Mouse (Mus musculus): ENCODE results near the gene Akp3. TPM values are rescaled to one million over a fixed set of nuclear protein-coding genes. Genes with fewer than 3 reads are reported as not detected.
A peak's percentile ranks its signal among the peaks of the same experiment; 100 is the strongest.

Gene Akp3
- polyA plus RNA-seq, 1 experiment from 2014 or later: not detected

GRCm38 (mm10) chr1:87172316-87172715, 47.5 kb downstream of the Akp3 start:
- WGBS: 41% methylated on average over 9 of the region's 9 CpGs
- H3K27me3 ChIP-seq (replicated peaks; ENCODE audit: insufficient read depth, low read length): peaks cover 13% of the 10 kb centered on the region

GRCm38 (mm10) chr1:87174006-87174955, 49.5 kb downstream of the Akp3 start:
- H3K27me3 ChIP-seq (replicated peaks; ENCODE audit: insufficient read depth, low read length): peaks cover 13% of the 10 kb centered on the region
- DNase-seq (ENCODE audit: low spot score): peak; percentile 72
- no peak overlapping the region for H3K27ac ChIP-seq (ENCODE audit: low read length)
- H3K9ac ChIP-seq (replicated peaks; ENCODE audit: low read depth): no peak overlapping the region
- WGBS: 25% methylated on average over 28 of the region's 28 CpGs
- no peaks in the 10 kb centered on the region for H3K9me3 ChIP-seq (ENCODE audit: low read length)
- peak; percentile 60 for ATAC-seq
- no peaks in the 10 kb centered on the region for H3K4me1 ChIP-seq (ENCODE audit: insufficient read depth, low read depth, low read length)
- H3K4me2 ChIP-seq (replicated peaks; ENCODE audit: low read depth, low read length): no peak overlapping the region
- TF ChIP-seq CTCF (IDR thresholded peaks at IDR 0.05) (peak; percentile 80), EP300 (IDR thresholded peaks at IDR 0.05) (no peak)
- no peaks in the 10 kb centered on the region for H3K36me3 ChIP-seq (ENCODE audit: insufficient read depth, low read length)
- no peak overlapping the region for H3K4me3 ChIP-seq (ENCODE audit: low read depth, low read length)

More at GRCm38 (mm10) chr1:87172316-87172715, 47.5 kb downstream of the Akp3 start:
- no peak for DNase-seq (ENCODE audit: low spot score)
- Histone ChIP-seq H3K4me3 (ENCODE audit: low read depth, low read length) (no peak overlapping the region), H3K4me1 (ENCODE audit: insufficient read depth, low read depth, low read length) (no peaks in the 10 kb centered on the region), H3K36me3 (ENCODE audit: insufficient read depth, low read length) (no peaks in the 10 kb centered on the region), H3K9ac (replicated peaks; ENCODE audit: low read depth) (no peak overlapping the region), H3K9me3 (ENCODE audit: low read length) (no peaks in the 10 kb centered on the region), H3K4me2 (replicated peaks; ENCODE audit: low read depth, low read length) (no peak overlapping the region), H3K27ac (ENCODE audit: low read length) (no peak overlapping the region)
- ATAC-seq: no peak
- no peak for TF ChIP-seq EP300 (IDR thresholded peaks at IDR 0.05)
- no peak for TF ChIP-seq CTCF (IDR thresholded peaks at IDR 0.05)

GRCm38 (mm10) chr1:87175852-87176292, 51.1 kb downstream of the Akp3 start:
- peaks cover 9% of the 10 kb centered on the region; the same call in 1 of the 2 replicates for H3K27me3 ChIP-seq (replicated peaks; ENCODE audit: insufficient read depth, low read length)
- TF ChIP-seq CTCF (IDR thresholded peaks at IDR 0.05) (peak; percentile 71), EP300 (IDR thresholded peaks at IDR 0.05) (no peak)
- ATAC-seq (peak; percentile 66), DNase-seq (ENCODE audit: low spot score) (peak; percentile 83)
- WGBS: 16% methylated on average over 11 of the region's 11 CpGs
- no peak overlapping the region for H3K9ac ChIP-seq (replicated peaks; ENCODE audit: low read depth)
- H3K9me3 ChIP-seq (ENCODE audit: low read length): no peaks in the 10 kb centered on the region
- H3K4me3 ChIP-seq (ENCODE audit: low read depth, low read length): no peak overlapping the region
- no peak overlapping the region for H3K4me2 ChIP-seq (replicated peaks; ENCODE audit: low read depth, low read length)
- no peak overlapping the region for H3K27ac ChIP-seq (ENCODE audit: low read length)
- no peaks in the 10 kb centered on the region for H3K36me3 ChIP-seq (ENCODE audit: insufficient read depth, low read length)
- H3K4me1 ChIP-seq (ENCODE audit: insufficient read depth, low read depth, low read length): no peaks in the 10 kb centered on the region

Other genes with a start within 250 kb of the Akp3 start
- 0.06 TPM in 1 of 2 replicates, not detected in the other for gene Alppl2, start 35.0 kb upstream of the Akp3 start, polyA plus RNA-seq (2015; fragmentation: Nextera tagmentation; extraction: Ambion mirVana)
- not detected in 2 replicates for gene Alpi, start 23.4 kb upstream of the Akp3 start, polyA plus RNA-seq (2015; fragmentation: Nextera tagmentation; extraction: Ambion mirVana)
- gene Ecel1, start 31.5 kb downstream of the Akp3 start, polyA plus RNA-seq (2015; fragmentation: Nextera tagmentation; extraction: Ambion mirVana): 0.17 and 0.39 TPM in 2 replicates
- not detected in 2 replicates for gene Prss56, start 58.3 kb downstream of the Akp3 start, polyA plus RNA-seq (2015; fragmentation: Nextera tagmentation; extraction: Ambion mirVana)
- gene Chrnd, start 65.6 kb downstream of the Akp3 start, polyA plus RNA-seq (2015; fragmentation: Nextera tagmentation; extraction: Ambion mirVana): not detected in 2 replicates
- gene Chrng, start 79.7 kb downstream of the Akp3 start, polyA plus RNA-seq (2015; fragmentation: Nextera tagmentation; extraction: Ambion mirVana): 0.04 TPM in 1 of 2 replicates, not detected in the other
- gene Eif4e2, start 88.9 kb downstream of the Akp3 start, polyA plus RNA-seq (2015; fragmentation: Nextera tagmentation; extraction: Ambion mirVana): 110 and 118 TPM in 2 replicates
- 0.24 and 0.69 TPM in 2 replicates for gene Efhd1, start 139.4 kb downstream of the Akp3 start, polyA plus RNA-seq (2015; fragmentation: Nextera tagmentation; extraction: Ambion mirVana)
- gene Gigyf2, start 202.0 kb downstream of the Akp3 start, polyA plus RNA-seq (2015; fragmentation: Nextera tagmentation; extraction: Ambion mirVana): 29.6 and 33.0 TPM in 2 replicates

Data from lung, postnatal 0 days (tissue).